Mouse (Mus musculus) lung, embryonic 14.5 days (tissue): ENCODE results near the gene Wdr18. TPM values are rescaled to one million over a fixed set of nuclear protein-coding genes. Genes with fewer than 3 reads are reported as not detected.

Experiments used
- ATAC-seq: fragments of 200-750 bp; cut with Nextera tagmentation; 2 replicates; pipeline ENCODE4 v1.8.0; 2017; ENCODE audit warnings: mild to moderate bottlenecking, moderate TSS enrichment, moderate library complexity; ENCODE audit not compliant: insufficient read depth
- DNase-seq: peaks from one replicate; pipeline ENCODE4 v3.0.0-alpha.2; 2015
- H3K27ac ChIP-seq: fragments of 300-500 bp; sonication (generic); 2 replicates; pipeline ENCODE4 v1.5.1; 2014; ENCODE audit warnings: low read depth, mild to moderate bottlenecking, moderate library complexity
- H3K27me3 ChIP-seq: fragments of 300-500 bp; sonication (generic); 2 replicates; pipeline ENCODE4 v1.6.1; 2014; ENCODE audit warnings: low read length, control low read depth; ENCODE audit not compliant: insufficient read depth
- H3K36me3 ChIP-seq: fragments of 300-500 bp; sonication (generic); 2 replicates; pipeline ENCODE4 v1.6.1; 2014; ENCODE audit warnings: control low read depth; ENCODE audit not compliant: insufficient read depth
- H3K4me1 ChIP-seq: fragments of 300-500 bp; sonication (generic); 2 replicates; pipeline ENCODE4 v1.6.1; 2014; ENCODE audit warnings: antibody characterized with exemption, control low read depth; ENCODE audit not compliant: insufficient read depth
- H3K4me2 ChIP-seq: fragments of 300-500 bp; sonication (generic); 2 replicates; pipeline ENCODE4 v1.6.1; 2014; ENCODE audit warnings: mild to moderate bottlenecking
- H3K4me3 ChIP-seq: fragments of 300-500 bp; sonication (generic); 2 replicates; pipeline ENCODE4 v1.5.1; 2014; ENCODE audit warnings: low read depth, low read length
- H3K9ac ChIP-seq: fragments of 300-500 bp; sonication (generic); 2 replicates; pipeline ENCODE4 v1.6.1; 2014
- H3K9me3 ChIP-seq: fragments of 300-500 bp; sonication (generic); 2 replicates; pipeline ENCODE4 v1.6.1; 2016; ENCODE audit warnings: low read depth, low read length, control low read depth
- CTCF ChIP-seq: IDR thresholded peaks from 2 replicates; pipeline ENCODE4 v1.5.1; 2016; ENCODE audit warnings: antibody characterized with exemption, low read depth
- WGBS: fragments of 180-500 bp; shearing (Covaris S2); extraction: QIAGEN DNeasy Blood & Tissue Kit; methylation state at CpG from one replicate; pipeline ENCODE4 v1.1.7; 2014; 5-methylcytosine and 5-hydroxymethylcytosine counted together
- polyA plus RNA-seq: library from polyadenylated mRNA; unstranded; fragments of >200 nt; fragmentation: Nextera tagmentation; extraction: Ambion mirVana; gene quantifications from 2 replicates; pipeline ENCODE4 v1.2.1, GENCODE M21; 2014

Gene Wdr18
- polyA plus RNA-seq, 1 experiment from 2014 or later = 124 TPM

- no peaks in the 10 kb centered on the region for H3K27me3 ChIP-seq
- WGBS = 58% methylated on average over 9 of the region's 9 CpGs
- peak overlapping the region; percentile 73 for H3K27ac ChIP-seq
- no peak overlapping the region for H3K9ac ChIP-seq
- TF ChIP-seq CTCF = no peak
- H3K36me3 ChIP-seq = peaks cover 49% of the 10 kb centered on the region
- no peak overlapping the region for H3K4me3 ChIP-seq
- ATAC-seq (no peak), DNase-seq (no peak)
- H3K4me2 ChIP-seq = peak overlapping the region; percentile 31; the same call in 1 of the 2 replicates
- peaks cover 44% of the 10 kb centered on the region for H3K4me1 ChIP-seq
- H3K9me3 ChIP-seq = no peaks in the 10 kb centered on the region
Observed at GRCm38 (mm10) chr10:79933145-79933679, 26.7 kb upstream of the Wdr18 start.

- ATAC-seq = no peak
- H3K9ac ChIP-seq = no peak overlapping the region
- no peak for TF ChIP-seq CTCF
- H3K36me3 ChIP-seq = peaks cover 50% of the 10 kb centered on the region
- 71% methylated on average over 6 of the region's 6 CpGs for WGBS
- no peak for DNase-seq
- H3K9me3 ChIP-seq = no peaks in the 10 kb centered on the region
- H3K4me3 ChIP-seq = no peak overlapping the region
- peak overlapping the region; percentile 21; the same call in 1 of the 2 replicates for H3K4me2 ChIP-seq
- H3K4me1 ChIP-seq = peaks cover 42% of the 10 kb centered on the region
- H3K27me3 ChIP-seq = no peaks in the 10 kb centered on the region
- H3K27ac ChIP-seq = peak overlapping the region; percentile 69; the same call in 1 of the 2 replicates
Observed at GRCm38 (mm10) chr10:79933861-79934260, 26.1 kb upstream of the Wdr18 start.

- Histone ChIP-seq H3K4me2 (peak overlapping the region; percentile 21; the same call in 1 of the 2 replicates), H3K27me3 (no peaks in the 10 kb centered on the region), H3K9me3 (no peaks in the 10 kb centered on the region), H3K4me1 (peaks cover 38% of the 10 kb centered on the region), H3K36me3 (peaks cover 50% of the 10 kb centered on the region), H3K4me3 (no peak overlapping the region), H3K9ac (no peak overlapping the region), H3K27ac (peak overlapping the region; percentile 69; the same call in 1 of the 2 replicates)
- peak; percentile 79 for DNase-seq
- WGBS = 43% methylated on average over 13 of the region's 13 CpGs
- ATAC-seq = peak; percentile 53
- TF ChIP-seq CTCF = no peak
Observed at GRCm38 (mm10) chr10:79934272-79934721, 25.7 kb upstream of the Wdr18 start.

GRCm38 (mm10) chr10:79934794-79935569 lies 25.0 kb upstream of the Wdr18 start:
- H3K27ac ChIP-seq = no peak overlapping the region
- WGBS = 88% methylated on average over 16 of the region's 16 CpGs
- ATAC-seq (no peak), DNase-seq (no peak)
- no peaks in the 10 kb centered on the region for H3K27me3 ChIP-seq
- H3K4me3 ChIP-seq = no peak overlapping the region
- H3K4me1 ChIP-seq = peaks cover 36% of the 10 kb centered on the region
- TF ChIP-seq CTCF = no peak
- no peak overlapping the region for H3K9ac ChIP-seq
- no peak overlapping the region for H3K4me2 ChIP-seq
- no peaks in the 10 kb centered on the region for H3K9me3 ChIP-seq
- peaks cover 50% of the 10 kb centered on the region for H3K36me3 ChIP-seq

GRCm38 (mm10) chr10:79936284-79936910 lies 23.6 kb upstream of the Wdr18 start:
- no peaks in the 10 kb centered on the region for H3K27me3 ChIP-seq
- H3K4me2 ChIP-seq = peak overlapping the region; percentile 32
- H3K4me1 ChIP-seq = peaks cover 36% of the 10 kb centered on the region
- 47% methylated on average over 10 of the region's 10 CpGs for WGBS
- H3K4me3 ChIP-seq = no peak overlapping the region
- ATAC-seq (no peak), DNase-seq (peak; percentile 53)
- H3K9ac ChIP-seq = peak overlapping the region; percentile 23; the same call in 1 of the 2 replicates
- H3K27ac ChIP-seq = peak overlapping the region; percentile 64
- no peak for TF ChIP-seq CTCF
- H3K9me3 ChIP-seq = no peaks in the 10 kb centered on the region
- H3K36me3 ChIP-seq = peaks cover 44% of the 10 kb centered on the region

- DNase-seq (peak; percentile 70), ATAC-seq (no peak)
- H3K4me1 ChIP-seq = peaks cover 36% of the 10 kb centered on the region
- 0 out of 2 replicates have a peak overlapping the region, but pooled peaks have one; percentile 3 for H3K4me3 ChIP-seq
- no peaks in the 10 kb centered on the region for H3K27me3 ChIP-seq
- H3K27ac ChIP-seq = peak overlapping the region; percentile 64
- H3K36me3 ChIP-seq = peaks cover 38% of the 10 kb centered on the region
- no peak for TF ChIP-seq CTCF
- H3K9me3 ChIP-seq = no peaks in the 10 kb centered on the region
- H3K9ac ChIP-seq = peak overlapping the region; percentile 23
- H3K4me2 ChIP-seq = peak overlapping the region; percentile 32
- 45% methylated on average over 27 of the region's 27 CpGs for WGBS
Observed at GRCm38 (mm10) chr10:79936911-79937441, 23.0 kb upstream of the Wdr18 start.
